ENCODE assay signal across 9 mouse cellular contexts in the genomic region with DNA sequence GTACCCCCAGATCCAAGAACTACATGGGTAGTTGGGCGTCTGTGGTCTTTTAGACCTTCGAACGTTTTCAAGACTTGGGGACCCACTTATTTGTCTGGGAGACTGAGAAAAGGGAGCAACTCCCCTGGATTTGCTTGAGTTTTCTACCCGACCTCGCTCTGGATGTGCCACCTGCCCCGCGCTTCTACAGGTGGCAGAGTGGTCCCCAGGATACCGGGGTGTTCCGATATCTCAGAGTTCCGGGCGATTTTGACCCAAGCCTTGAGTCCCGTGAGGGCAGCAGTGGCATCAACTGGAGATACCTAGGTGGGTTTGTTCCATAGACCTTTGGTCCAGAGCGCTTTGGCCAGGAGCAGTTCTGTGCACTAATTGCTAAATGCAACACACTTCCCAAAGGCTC. TPM values are rescaled to one million over a fixed set of nuclear protein-coding genes. Genes with fewer than 3 reads are reported as not detected.
DNase-seq lines count a peak whose midpoint lies in the region; ATAC-seq and TF ChIP-seq lines count a peak whose summit lies in the region.
"Had no signal": no experiment of that assay in that cellular context is flagged by ENCODE, and none has a peak within 500 bp of the region (broad histone marks: within the 10 kb centered on the region; RNA-seq: fewer than 3 reads in every experiment).

No protein-coding gene starts in this region.

- H3K27ac ChIP-seq in heart, embryonic 14.5 days (replicated peaks in 1 of 2; ENCODE audit: control insufficient read depth in 1 of 2, insufficient read depth in 1 of 2, low read depth in 2 of 2, low read length in 2 of 2): no peak overlapping the region
- no peak overlapping the region for H3K27ac ChIP-seq in cortical plate, adult 2 months (ENCODE audit: insufficient read depth, low read length)
- H3K27ac ChIP-seq in hindbrain, embryonic 16.5 days (ENCODE audit: low read depth, low read length): no peak overlapping the region
- no peak overlapping the region for H3K27ac ChIP-seq in midbrain, embryonic 12.5 days (replicated peaks)

- ATAC-seq in heart, embryonic 14.5 days (ENCODE audit: insufficient number of reproducible peaks, insufficient read depth, low FRiP score, low read depth): no peak
- ATAC-seq in hindbrain, embryonic 16.5 days: no peak
- no peak for ATAC-seq in midbrain, embryonic 12.5 days (ENCODE audit: low FRiP score, low read depth)

- peaks cover 3 to 10% of the 10 kb centered on the region in 2 experiments; a peak in 1 of 4 replicates for H3K4me1 ChIP-seq in heart, embryonic 14.5 days (ENCODE audit: control insufficient read depth in 2 of 2, insufficient read depth in 2 of 2, low read length in 2 of 2)
- H3K4me1 ChIP-seq in cortical plate, adult 2 months (ENCODE audit: control insufficient read depth, insufficient read depth, low read length): no peaks in the 10 kb centered on the region
- peaks cover 11% of the 10 kb centered on the region for H3K4me1 ChIP-seq in hindbrain, embryonic 16.5 days (ENCODE audit: control insufficient read depth, insufficient read depth, low read depth, low read length)
- 0 out of 2 replicates have a peak, but pooled peaks cover 2% of the 10 kb centered on the region for H3K4me1 ChIP-seq in midbrain, embryonic 12.5 days

- H3K4me3 ChIP-seq in heart, embryonic 14.5 days (ENCODE audit: control insufficient read depth in 1 of 2, insufficient read depth in 1 of 2, low read depth in 1 of 2, low read length in 2 of 2): peak overlapping the region; percentile 54 to 80
- peak overlapping the region; percentile 46 for H3K4me3 ChIP-seq in cortical plate, adult 2 months (ENCODE audit: insufficient read depth, low read length)
- peak overlapping the region; percentile 65 for H3K4me3 ChIP-seq in hindbrain, embryonic 16.5 days (ENCODE audit: low read length)
- peak overlapping the region; percentile 49 for H3K4me3 ChIP-seq in midbrain, embryonic 12.5 days

- no peak for TF ChIP-seq CTCF in cortical plate, adult 2 months (IDR thresholded peaks at IDR 0.05; ENCODE audit: extremely low read depth, insufficient read depth, low read length)

- H3K4me2 ChIP-seq in heart, embryonic 14.5 days (ENCODE audit: low read length): peak overlapping the region; percentile 95
- H3K4me2 ChIP-seq in hindbrain, embryonic 16.5 days (ENCODE audit: low read length): peak overlapping the region; percentile 98
- peak overlapping the region; percentile 78 for H3K4me2 ChIP-seq in midbrain, embryonic 12.5 days (replicated peaks)

- no peak for TF ChIP-seq POLR2A in cortical plate, adult 2 months (IDR thresholded peaks at IDR 0.05; ENCODE audit: extremely low read depth, insufficient read depth, low read length)

- 12% methylated on average over 13 of the region's 13 CpGs for WGBS in heart, embryonic 14.5 days
- WGBS in hindbrain, embryonic 16.5 days: 13% methylated on average over 13 of the region's 13 CpGs
- WGBS in midbrain, embryonic 12.5 days: 14% methylated on average over 13 of the region's 13 CpGs

- no peak for DNase-seq in heart, adult 9 months (ENCODE audit: low spot score in 2 of 2)
- DNase-seq in adrenal gland, postnatal 36 days: no peak
- no peak for DNase-seq in urinary bladder, adult 18-20 months (ENCODE audit: low spot score in 2 of 2)
- DNase-seq in ovary, postnatal 10 days (ENCODE audit: low spot score): no peak

- H3K9me3 ChIP-seq in heart, embryonic 14.5 days (ENCODE audit: control insufficient read depth, low read length): no peaks in the 10 kb centered on the region
- no peaks in the 10 kb centered on the region for H3K9me3 ChIP-seq in hindbrain, embryonic 16.5 days (ENCODE audit: control insufficient read depth, low read length)
- H3K9me3 ChIP-seq in midbrain, embryonic 12.5 days: no peaks in the 10 kb centered on the region

- peak overlapping the region; percentile 72 for H3K9ac ChIP-seq in heart, embryonic 14.5 days (ENCODE audit: low read length)
- peak overlapping the region; percentile 72 for H3K9ac ChIP-seq in hindbrain, embryonic 16.5 days (ENCODE audit: low read depth, low read length)
- H3K9ac ChIP-seq in midbrain, embryonic 12.5 days (replicated peaks): no peak overlapping the region

- H3K27me3 ChIP-seq in heart, embryonic 14.5 days (ENCODE audit: control insufficient read depth, insufficient read depth, low read length): no peaks in the 10 kb centered on the region
- no peaks in the 10 kb centered on the region for H3K27me3 ChIP-seq in hindbrain, embryonic 16.5 days (replicated peaks; ENCODE audit: control insufficient read depth, insufficient read depth, low read length)
- peaks cover 11% of the 10 kb centered on the region for H3K27me3 ChIP-seq in midbrain, embryonic 12.5 days

- 0 out of 2 replicates have a peak, but pooled peaks cover 3% of the 10 kb centered on the region for H3K36me3 ChIP-seq in heart, embryonic 14.5 days (ENCODE audit: control insufficient read depth, insufficient read depth, low read length)
- H3K36me3 ChIP-seq in hindbrain, embryonic 16.5 days (ENCODE audit: control insufficient read depth, insufficient read depth, low read length): no peaks in the 10 kb centered on the region
- H3K36me3 ChIP-seq in midbrain, embryonic 12.5 days: no peaks in the 10 kb centered on the region

RNA-seq across cellular contexts. Expression of gene Ppfibp2, which starts 0.4 kb away (rescaled TPM):
- 6.0 and 7.3 TPM in 2 replicates for polyA plus RNA-seq in heart, embryonic 14.5 days (2014; fragmentation: Nextera tagmentation; extraction: Ambion mirVana)
- 7.5 and 8.4 TPM in 2 replicates for polyA plus RNA-seq in cortical plate, adult 2 months (2012; rRNA removed)
- 3.4 and 3.6 TPM in 2 replicates for polyA plus RNA-seq in hindbrain, embryonic 16.5 days (2015; fragmentation: Nextera tagmentation; extraction: Ambion mirVana)
- polyA plus RNA-seq in midbrain, embryonic 12.5 days (2016; fragmentation: Nextera tagmentation; extraction: Ambion mirVana): 2.3 and 3.2 TPM in 2 replicates
- 1 to 10 TPM; 4.8 to 5.7 TPM for total RNA-seq in adrenal gland, postnatal 36 days (2021)
- total RNA-seq: MEL had no signal

RNA-seq across cellular contexts. Expression of gene Olfml1, which starts 28.2 kb away (rescaled TPM):
- 6.0 and 8.0 TPM in 2 replicates for polyA plus RNA-seq in heart, embryonic 14.5 days (2014; fragmentation: Nextera tagmentation; extraction: Ambion mirVana)
- polyA plus RNA-seq in cortical plate, adult 2 months (2012; rRNA removed): 12.4 and 13.4 TPM in 2 replicates
- 4.8 TPM in 2 replicates for polyA plus RNA-seq in hindbrain, embryonic 16.5 days (2015; fragmentation: Nextera tagmentation; extraction: Ambion mirVana)
- 4.3 and 8.6 TPM in 2 replicates for polyA plus RNA-seq in midbrain, embryonic 12.5 days (2016; fragmentation: Nextera tagmentation; extraction: Ambion mirVana)
- 1 to 10 TPM; 7.2 to 8.5 TPM for total RNA-seq in adrenal gland, postnatal 36 days (2021)
- total RNA-seq: MEL had no signal

RNA-seq across cellular contexts. Expression of gene 5330417H12Rik, which starts 29.5 kb away (rescaled TPM):
- not detected in 2 replicates for polyA plus RNA-seq in heart, embryonic 14.5 days (2014; fragmentation: Nextera tagmentation; extraction: Ambion mirVana)
- not detected in 2 replicates for polyA plus RNA-seq in cortical plate, adult 2 months (2012; rRNA removed)
- not detected in 2 replicates for polyA plus RNA-seq in hindbrain, embryonic 16.5 days (2015; fragmentation: Nextera tagmentation; extraction: Ambion mirVana)
- polyA plus RNA-seq in midbrain, embryonic 12.5 days (2016; fragmentation: Nextera tagmentation; extraction: Ambion mirVana): not detected in 2 replicates
- not detected for total RNA-seq in adrenal gland, postnatal 36 days (2021)
- total RNA-seq: MEL had no signal
